Mouse (Mus musculus) neural tube, embryonic 13.5 days (tissue): ENCODE measurements around the gene Cdc34. TPM values are rescaled to one million over a fixed set of nuclear protein-coding genes. Genes with fewer than 3 reads are reported as not detected.
"Not testable (repeated sequence)": the region's sequence is repeated elsewhere in the genome, so short reads cannot be mapped to it uniquely, and the experiment has no call there.

ENCODE experiments used
- ATAC-seq: fragments of 200-750 bp; cut with Nextera tagmentation; 2 replicates; pipeline ENCODE4 v1.8.0; 2017; ENCODE audit warnings: low read depth, mild to moderate bottlenecking, moderate TSS enrichment, moderate library complexity
- H3K27ac ChIP-seq: fragments of 300-500 bp; sonication (generic); replicated peaks from 2 replicates; pipeline ENCODE4 v1.5.1; 2015; ENCODE audit warnings: moderate library complexity, mild to moderate bottlenecking, inconsistent platforms
- H3K27me3 ChIP-seq: fragments of 300-500 bp; sonication (generic); 2 replicates; pipeline ENCODE4 v1.6.1; 2015; ENCODE audit warnings: mild to moderate bottlenecking, inconsistent platforms
- H3K36me3 ChIP-seq: fragments of 300-500 bp; sonication (generic); 2 replicates; pipeline ENCODE4 v1.6.1; 2015; ENCODE audit warnings: mild to moderate bottlenecking, inconsistent platforms
- H3K4me1 ChIP-seq: fragments of 300-500 bp; sonication (generic); replicated peaks from 2 replicates; pipeline ENCODE4 v1.6.1; 2015; ENCODE audit warnings: inconsistent platforms
- H3K4me2 ChIP-seq: fragments of 300-500 bp; sonication (generic); 2 replicates; pipeline ENCODE4 v1.6.1; 2015; ENCODE audit warnings: inconsistent platforms, mild to moderate bottlenecking, moderate library complexity
- H3K4me3 ChIP-seq: fragments of 300-500 bp; sonication (generic); 2 replicates; pipeline ENCODE4 v1.5.1; 2015; ENCODE audit warnings: mild to moderate bottlenecking, inconsistent platforms
- H3K9ac ChIP-seq: fragments of 300-500 bp; sonication (generic); 2 replicates; pipeline ENCODE4 v1.6.1; 2015; ENCODE audit warnings: moderate library complexity, mild to moderate bottlenecking, inconsistent platforms
- H3K9me3 ChIP-seq: fragments of 300-500 bp; sonication (generic); 2 replicates; pipeline ENCODE4 v1.6.1; 2016; ENCODE audit warnings: inconsistent platforms
- WGBS: fragments of 180-500 bp; shearing (Covaris S2); methylation state at CpG from one replicate; pipeline ENCODE4 v1.1.7; 2015; 5-methylcytosine and 5-hydroxymethylcytosine counted together
- polyA plus RNA-seq: library from polyadenylated mRNA; unstranded; fragments of >200 nt; fragmentation: Nextera tagmentation; extraction: Ambion mirVana; gene quantifications from 2 replicates; pipeline ENCODE4 v1.2.1, GENCODE M21; 2015

The Cdc34 gene
- polyA plus RNA-seq, 1 experiment from 2014 or later = 98.7 TPM

DNA sequence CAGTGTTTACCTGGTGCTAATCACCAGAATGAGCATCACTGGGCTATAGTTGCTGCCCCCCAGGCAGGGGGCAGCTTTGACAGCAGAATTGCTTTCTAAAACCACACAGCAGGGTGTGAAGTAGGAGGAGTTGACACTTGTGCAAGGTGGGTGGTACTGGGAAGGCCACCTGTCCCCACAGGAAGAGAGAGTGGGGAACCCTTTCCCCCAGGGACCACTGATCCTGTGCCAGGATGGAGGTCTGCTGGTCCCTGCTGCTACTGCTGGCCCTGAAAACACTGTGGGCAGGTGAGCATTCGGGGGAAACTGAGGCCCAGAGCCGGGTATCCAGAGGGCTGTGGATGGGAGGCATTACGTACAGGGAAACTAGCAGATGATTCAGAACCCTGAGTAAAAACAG is 7.2 kb downstream of the Cdc34 start:
- Histone ChIP-seq H3K9me3 (no peaks in the 10 kb centered on the region), H3K4me3 (no peak overlapping the region), H3K27me3 (no peaks in the 10 kb centered on the region), H3K27ac (no peak overlapping the region), H3K4me1 (peaks cover 2% of the 10 kb centered on the region), H3K9ac (no peak overlapping the region), H3K4me2 (no peak overlapping the region), H3K36me3 (peaks cover 51% of the 10 kb centered on the region)
- no peak for ATAC-seq
- 92% methylated on average over 3 of the region's 3 CpGs for WGBS

DNA sequence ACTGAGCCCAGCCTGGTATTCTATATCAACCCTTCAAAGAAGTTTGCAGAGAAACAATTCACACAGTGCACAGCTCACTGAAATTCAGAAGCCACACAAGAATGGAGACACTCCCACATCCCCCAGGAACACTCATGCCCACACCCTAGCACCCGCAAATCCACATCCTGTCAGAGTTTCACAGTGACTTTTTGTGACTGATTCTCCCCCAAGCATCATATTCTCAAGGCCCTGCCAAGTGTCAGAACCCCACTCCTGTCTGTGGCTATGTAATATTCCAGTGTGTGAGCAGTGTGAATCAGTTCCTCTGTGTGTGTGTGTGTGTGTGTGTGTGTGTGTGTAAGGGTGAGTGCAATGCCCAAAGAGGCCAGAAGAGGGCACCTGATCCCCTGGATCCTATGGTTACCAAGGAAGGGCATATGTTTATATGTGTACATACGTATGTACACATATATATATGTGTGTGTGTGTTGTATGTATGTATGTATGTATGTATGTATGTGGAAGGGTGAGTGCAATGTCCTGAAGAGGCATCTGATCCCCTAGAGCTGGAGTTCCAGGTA is 10.1 kb downstream of the Cdc34 start:
- 94% methylated on average over 2 of the region's 2 CpGs for WGBS
- Histone ChIP-seq H3K36me3 (peaks cover 23% of the 10 kb centered on the region), H3K27ac (no peak overlapping the region), H3K27me3 (no peaks in the 10 kb centered on the region), H3K4me2 (no peak overlapping the region), H3K9me3 (no peaks in the 10 kb centered on the region), H3K4me3 (no peak overlapping the region), H3K9ac (no peak overlapping the region), H3K4me1 (no peaks in the 10 kb centered on the region)
- ATAC-seq = no peak

GRCm38 (mm10) chr10:79693580-79694378 is 11.8 kb downstream of the Cdc34 start:
- Histone ChIP-seq H3K9me3 (no peaks in the 10 kb centered on the region), H3K9ac (no peak overlapping the region), H3K4me2 (no peak overlapping the region), H3K27ac (no peak overlapping the region), H3K4me3 (no peak overlapping the region), H3K27me3 (no peaks in the 10 kb centered on the region), H3K36me3 (peaks cover 6% of the 10 kb centered on the region), H3K4me1 (no peaks in the 10 kb centered on the region)
- ATAC-seq = no peak
- WGBS = 80% methylated on average over 12 of the region's 12 CpGs

GRCm38 (mm10) chr10:79694379-79694655 is 12.3 kb downstream of the Cdc34 start:
- no peaks in the 10 kb centered on the region for H3K4me1 ChIP-seq
- WGBS = 82% methylated on average over 6 of the region's 6 CpGs
- H3K4me3 ChIP-seq = no peak overlapping the region
- no peak overlapping the region for H3K9ac ChIP-seq
- no peak for ATAC-seq
- H3K4me2 ChIP-seq = no peak overlapping the region
- no peaks in the 10 kb centered on the region for H3K27me3 ChIP-seq
- H3K27ac ChIP-seq = no peak overlapping the region
- H3K36me3 ChIP-seq = peaks cover under 1% of the 10 kb centered on the region
- no peaks in the 10 kb centered on the region for H3K9me3 ChIP-seq

DNA sequence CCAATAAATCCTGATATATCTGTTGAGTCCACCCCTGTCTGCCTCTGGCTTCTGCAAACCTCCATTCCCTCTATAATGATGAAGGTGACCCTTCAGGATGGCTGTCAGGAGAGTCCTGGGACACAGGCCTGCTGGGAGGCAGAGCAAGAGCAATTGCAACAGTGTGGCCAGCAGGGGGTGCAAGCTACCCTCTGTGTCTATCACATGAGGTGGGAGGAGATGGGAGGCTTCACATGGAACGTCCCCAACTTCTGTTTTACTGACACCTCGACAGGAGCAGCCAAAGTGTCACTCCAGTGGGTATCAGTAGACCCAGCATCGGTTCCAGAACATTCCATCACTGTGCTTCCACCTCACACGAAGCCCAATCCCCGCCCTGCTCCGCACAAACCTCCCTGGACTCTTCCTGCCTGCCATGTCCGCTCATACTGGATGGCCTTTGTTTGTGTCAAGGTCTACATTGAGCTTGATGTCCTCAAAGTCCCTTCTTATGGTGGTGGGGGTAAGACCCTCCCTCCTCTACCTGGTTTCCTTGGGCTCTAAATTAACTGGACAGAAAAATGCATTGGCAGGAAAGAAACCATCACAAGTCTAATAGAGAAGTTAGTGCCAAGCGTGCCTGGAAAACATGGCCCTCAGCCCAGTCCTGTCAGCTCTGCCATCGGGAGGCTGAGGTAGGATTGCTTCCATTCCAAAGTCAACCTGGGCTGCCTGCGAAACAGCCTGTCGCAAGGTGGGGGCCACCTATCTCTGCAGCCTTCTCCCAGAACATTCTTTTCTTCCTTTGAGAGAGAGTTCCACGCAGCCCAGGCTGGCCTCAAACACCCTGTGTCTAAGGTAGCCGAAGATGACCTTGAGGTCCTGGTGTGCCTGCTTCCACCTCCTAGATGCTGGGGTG is 13.5 kb downstream of the Cdc34 start:
- H3K4me2 ChIP-seq = no peak overlapping the region
- no peaks in the 10 kb centered on the region for H3K4me1 ChIP-seq
- H3K27ac ChIP-seq = no peak overlapping the region
- no peaks in the 10 kb centered on the region for H3K27me3 ChIP-seq
- 65% methylated on average over 13 of the region's 13 CpGs for WGBS
- H3K9ac ChIP-seq = 0 out of 2 replicates have a peak overlapping the region, but pooled peaks have one; percentile 3
- no peaks in the 10 kb centered on the region for H3K36me3 ChIP-seq
- ATAC-seq = 0 out of 2 replicates have a peak, but pooled peaks have one; percentile 19
- no peaks in the 10 kb centered on the region for H3K9me3 ChIP-seq
- no peak overlapping the region for H3K4me3 ChIP-seq

DNA sequence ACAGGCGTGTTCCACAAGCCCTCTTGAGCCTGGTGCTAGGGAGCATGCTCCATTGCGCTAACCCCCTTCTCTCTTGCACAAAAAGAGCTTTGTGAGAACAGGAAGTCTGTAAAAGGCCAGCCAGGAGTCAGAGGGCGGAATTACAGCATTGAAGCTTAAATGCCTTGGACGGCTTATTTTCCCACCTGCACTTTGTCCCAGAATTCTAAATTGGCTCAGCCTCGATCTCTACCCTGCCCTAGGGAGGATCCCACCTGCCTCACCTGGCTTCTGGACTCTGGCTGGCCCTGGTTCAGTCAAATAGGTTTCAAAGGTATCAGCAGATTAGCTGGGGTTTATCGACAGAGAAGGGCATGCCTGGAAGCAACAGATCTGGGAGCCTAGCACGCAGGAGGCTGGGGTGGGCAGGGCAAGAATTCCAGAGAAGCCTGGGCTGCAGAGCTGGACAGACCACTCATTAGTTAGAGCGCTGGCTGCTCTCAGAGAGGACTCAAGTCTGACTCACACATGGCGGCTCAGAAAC is 14.2 kb downstream of the Cdc34 start:
- Histone ChIP-seq H3K4me2 (no peak overlapping the region), H3K36me3 (no peaks in the 10 kb centered on the region), H3K27ac (no peak overlapping the region), H3K9ac (0 out of 2 replicates have a peak overlapping the region, but pooled peaks have one; percentile 3), H3K4me1 (no peaks in the 10 kb centered on the region), H3K4me3 (no peak overlapping the region), H3K27me3 (no peaks in the 10 kb centered on the region), H3K9me3 (no peaks in the 10 kb centered on the region)
- ATAC-seq = no peak
- WGBS = 61% methylated on average over 9 of the region's 9 CpGs

GRCm38 (mm10) chr10:79697916-79698315 is 15.9 kb downstream of the Cdc34 start:
- no peak overlapping the region for H3K4me2 ChIP-seq
- H3K4me3 ChIP-seq = no peak overlapping the region
- 84% methylated on average over 6 of the region's 6 CpGs for WGBS
- H3K9me3 ChIP-seq = no peaks in the 10 kb centered on the region
- no peaks in the 10 kb centered on the region for H3K36me3 ChIP-seq
- H3K9ac ChIP-seq = no peak overlapping the region
- ATAC-seq = no peak
- H3K4me1 ChIP-seq = no peaks in the 10 kb centered on the region
- H3K27ac ChIP-seq = no peak overlapping the region
- H3K27me3 ChIP-seq = no peaks in the 10 kb centered on the region

DNA sequence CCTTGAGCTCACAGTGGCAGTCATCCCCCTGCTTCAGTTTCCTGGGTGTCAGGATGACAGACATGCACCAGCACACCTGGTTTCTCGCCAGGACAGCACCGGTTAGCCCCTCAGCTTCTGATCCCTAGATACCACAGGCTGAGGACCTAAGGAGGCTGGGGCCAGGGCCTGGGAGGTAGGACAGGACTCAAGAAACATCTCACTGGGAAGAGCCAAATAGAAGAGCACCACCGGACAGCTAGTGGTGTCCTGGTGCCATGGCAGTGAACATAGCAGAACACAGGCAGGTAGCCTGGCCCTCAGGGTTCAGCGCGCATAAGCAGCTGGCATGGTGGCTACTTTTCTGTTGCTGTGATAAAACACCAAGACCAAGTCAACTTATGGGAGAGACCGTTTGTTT is 16.5 kb downstream of the Cdc34 start:
- WGBS = 92% methylated on average over 6 of the region's 6 CpGs
- H3K4me1 ChIP-seq = no peaks in the 10 kb centered on the region
- no peaks in the 10 kb centered on the region for H3K9me3 ChIP-seq
- H3K27me3 ChIP-seq = no peaks in the 10 kb centered on the region
- no peak overlapping the region for H3K4me3 ChIP-seq
- H3K27ac ChIP-seq = no peak overlapping the region
- H3K4me2 ChIP-seq = no peak overlapping the region
- ATAC-seq = no peak
- H3K9ac ChIP-seq = no peak overlapping the region
- H3K36me3 ChIP-seq = no peaks in the 10 kb centered on the region

DNA sequence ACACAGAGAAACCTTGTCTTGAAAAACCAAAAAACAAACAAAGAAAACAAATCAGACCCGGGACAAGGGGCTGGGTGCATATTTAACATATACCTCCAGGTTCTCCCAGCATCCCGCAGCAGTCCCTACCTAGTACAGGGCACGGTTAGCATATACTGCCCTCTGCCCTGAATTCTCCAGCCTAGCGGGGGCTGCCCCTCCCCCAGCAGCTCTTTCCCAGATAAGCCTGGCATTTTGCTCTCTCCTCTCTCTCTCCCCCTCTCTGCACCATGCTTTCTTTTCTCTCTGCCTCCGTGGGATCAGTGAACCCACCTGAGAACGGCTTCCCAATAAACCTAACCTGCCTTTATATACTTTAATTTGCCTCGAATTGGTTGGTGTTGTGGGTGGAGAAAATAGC is 18.7 kb downstream of the Cdc34 start:
- Histone ChIP-seq H3K4me2 (no peak overlapping the region), H3K4me1 (peaks cover 9% of the 10 kb centered on the region), H3K27ac (no peak overlapping the region), H3K9me3 (no peaks in the 10 kb centered on the region), H3K4me3 (no peak overlapping the region), H3K9ac (no peak overlapping the region), H3K36me3 (no peaks in the 10 kb centered on the region), H3K27me3 (no peaks in the 10 kb centered on the region)
- ATAC-seq = no peak
- 53% methylated on average over 7 of the region's 7 CpGs for WGBS

DNA sequence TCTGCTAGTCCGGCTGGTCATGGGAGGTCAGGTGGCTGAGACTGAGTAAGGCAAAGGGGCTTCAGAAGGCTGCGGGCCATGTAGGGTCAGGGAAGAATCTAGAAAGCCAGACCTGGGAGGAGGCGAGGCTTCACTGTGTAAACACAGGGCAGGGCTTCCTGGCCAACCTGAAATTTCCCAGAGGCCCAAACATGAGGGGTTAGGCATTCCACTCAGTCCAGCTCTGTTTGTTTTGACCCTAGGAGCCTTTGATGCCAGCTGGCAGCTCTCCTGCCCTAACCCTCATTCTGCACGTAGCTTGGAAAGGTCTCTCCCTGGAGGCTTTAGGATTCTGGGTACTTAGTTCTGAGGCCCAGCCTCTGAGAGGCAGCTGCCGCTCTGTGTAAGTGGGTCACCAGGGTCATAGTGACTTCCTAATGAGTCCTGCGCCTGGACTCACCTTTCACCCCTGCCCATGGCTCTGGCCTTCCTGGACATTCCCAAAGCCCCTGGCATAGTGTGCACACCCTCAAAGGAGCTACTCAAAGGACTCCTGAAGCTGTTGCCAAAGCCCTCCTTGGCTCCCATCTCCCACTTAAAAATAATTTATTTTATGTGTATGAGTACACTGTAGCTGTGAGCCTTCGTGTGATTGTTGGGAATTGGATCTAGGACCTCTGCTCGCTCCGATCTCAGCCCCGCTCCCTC is 19.6 kb downstream of the Cdc34 start:
- WGBS = 70% methylated on average over 10 of the region's 10 CpGs
- H3K9ac ChIP-seq = no peak overlapping the region

GRCm38 (mm10) chr10:79702970-79703369 is 21.0 kb downstream of the Cdc34 start:
- ATAC-seq, H3K27me3 ChIP-seq, H3K27ac ChIP-seq, H3K4me3 ChIP-seq, H3K9me3 ChIP-seq, H3K4me2 ChIP-seq, H3K9ac ChIP-seq: not testable (repeated sequence)
- H3K4me1 ChIP-seq = peaks cover 32% of the 10 kb centered on the region
- WGBS = 84% methylated on average over 4 of the region's 4 CpGs
- H3K36me3 ChIP-seq = 0 out of 2 replicates have a peak, but pooled peaks cover 13% of the 10 kb centered on the region

More for the DNA sequence above, 19.6 kb downstream of the Cdc34 start:
- Histone ChIP-seq H3K27me3 (no peaks in the 10 kb centered on the region), H3K36me3 (0 out of 2 replicates have a peak, but pooled peaks cover 1% of the 10 kb centered on the region), H3K4me2 (no peak overlapping the region), H3K4me3 (no peak overlapping the region), H3K4me1 (peaks cover 18% of the 10 kb centered on the region), H3K9me3 (no peaks in the 10 kb centered on the region), H3K27ac (peak overlapping the region; percentile 13; the same call in 1 of the 2 replicates)
- ATAC-seq = no peak
